Mouse (Mus musculus): ENCODE data around the gene Bmt2. TPM values are rescaled to one million over a fixed set of nuclear protein-coding genes. Genes with fewer than 3 reads are reported as not detected.

The Bmt2 gene
- total RNA-seq (2014; fragmentation: Nextera tagmentation) (21.3 and 28.3 TPM in 2 replicates), total RNA-seq (2017) (38.6 and 40.5 TPM in 2 replicates), polyA plus RNA-seq (2012) (2.0 and 2.5 TPM in 2 replicates)

DNA sequence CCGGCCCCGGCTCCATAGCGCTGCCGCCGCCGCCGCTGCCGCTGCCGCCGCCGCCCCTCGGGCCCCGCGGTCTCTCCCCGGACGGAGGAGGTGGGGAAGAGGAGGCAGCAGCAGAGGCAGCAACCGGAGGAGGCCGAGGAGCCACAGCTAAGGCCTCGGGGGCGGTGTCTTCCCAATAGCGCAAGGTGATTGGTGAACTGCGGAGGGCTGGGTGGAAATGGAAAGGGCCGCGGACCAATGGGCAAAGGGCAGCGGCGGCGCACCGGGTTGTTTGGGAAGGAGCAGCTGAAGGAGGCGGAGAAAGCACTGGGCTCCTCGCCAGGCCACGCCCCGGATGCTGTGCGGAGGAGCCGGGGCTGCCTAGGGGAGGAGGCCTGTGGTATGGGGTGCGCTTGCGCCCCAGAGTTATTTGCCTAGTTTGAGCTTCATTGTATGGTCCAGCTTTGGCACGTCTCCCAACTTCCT, at the start of gene Bmt2:
TSS of gene Bmt2 (minus strand) at position 149 of the 465 bp plus-strand sequence.
- ATAC-seq (ENCODE audit: extremely low read depth, insufficient number of reproducible peaks, low FRiP score, poor library complexity, severe bottlenecking) (peak; percentile 97), DNase-seq (ENCODE audit: low spot score) (peak; percentile 99)
- Histone ChIP-seq H3K4me3 (ENCODE audit: low read depth, low read length) (peak within 1 kb of the TSS; percentile 95), H3K4me1 (ENCODE audit: insufficient read depth, low read depth, low read length) (peaks cover 25% of the 10 kb centered on the region), H3K36me3 (replicated peaks) (peaks cover 11% of the 10 kb centered on the region), H3K27me3 (ENCODE audit: insufficient read depth, low read length) (0 out of 2 replicates have a peak, but pooled peaks cover 3% of the 10 kb centered on the region), H3K9me3 (replicated peaks) (no peaks in the 10 kb centered on the region)
- TF ChIP-seq GATA2 (IDR thresholded peaks at IDR 0.05; ENCODE audit: borderline replicate concordance, low read depth, low read length) (no peak), POLR2AphosphoS5 (IDR thresholded peaks at IDR 0.05; ENCODE audit: insufficient replicate concordance, low read depth, low read length) (no peak), TAL1 (conservative IDR thresholded peaks at IDR 0.05; ENCODE audit: low read depth, low read length) (no peak), CTCF (IDR thresholded peaks at IDR 0.05; ENCODE audit: low read depth, low read length) (no peak)

DNA sequence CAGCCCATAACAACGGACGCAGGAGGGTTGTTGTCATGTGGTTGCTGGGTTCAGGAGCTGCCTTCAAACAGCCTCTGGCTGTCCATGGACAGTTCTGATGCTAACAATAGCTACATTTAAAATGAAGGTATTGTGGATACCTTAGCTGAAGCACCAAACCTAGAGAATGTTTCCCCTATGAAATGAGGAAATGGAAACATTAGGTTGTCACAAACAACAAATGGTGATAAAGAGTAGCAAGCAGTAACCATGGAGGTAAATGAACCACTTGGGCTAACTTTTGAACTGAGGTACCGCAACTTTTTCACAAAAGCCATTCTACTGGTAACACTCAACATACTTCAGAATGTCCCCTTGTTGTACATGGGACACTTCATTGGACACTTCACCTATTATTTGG, 44.4 kb upstream of the Bmt2 start:
- Histone ChIP-seq H3K4me3 (ENCODE audit: low read depth, low read length) (no peak overlapping the region), H3K27me3 (ENCODE audit: insufficient read depth, low read length) (no peaks in the 10 kb centered on the region), H3K36me3 (replicated peaks) (no peaks in the 10 kb centered on the region), H3K4me1 (ENCODE audit: insufficient read depth, low read depth, low read length) (no peaks in the 10 kb centered on the region), H3K9me3 (replicated peaks) (no peaks in the 10 kb centered on the region)
- DNase-seq (ENCODE audit: low spot score) (no peak), ATAC-seq (ENCODE audit: extremely low read depth, insufficient number of reproducible peaks, low FRiP score, poor library complexity, severe bottlenecking) (no peak)
- no peak for TF ChIP-seq GATA1 (IDR thresholded peaks at IDR 0.05; ENCODE audit: borderline replicate concordance, low read length)
- no peak for TF ChIP-seq GATA2 (IDR thresholded peaks at IDR 0.05; ENCODE audit: borderline replicate concordance, low read depth, low read length)
- no peak for TF ChIP-seq POLR2AphosphoS5 (IDR thresholded peaks at IDR 0.05; ENCODE audit: insufficient replicate concordance, low read depth, low read length)
- TF ChIP-seq CTCF (IDR thresholded peaks at IDR 0.05; ENCODE audit: low read depth, low read length) = no peak
- no peak for TF ChIP-seq TAL1 (conservative IDR thresholded peaks at IDR 0.05; ENCODE audit: low read depth, low read length)

DNA sequence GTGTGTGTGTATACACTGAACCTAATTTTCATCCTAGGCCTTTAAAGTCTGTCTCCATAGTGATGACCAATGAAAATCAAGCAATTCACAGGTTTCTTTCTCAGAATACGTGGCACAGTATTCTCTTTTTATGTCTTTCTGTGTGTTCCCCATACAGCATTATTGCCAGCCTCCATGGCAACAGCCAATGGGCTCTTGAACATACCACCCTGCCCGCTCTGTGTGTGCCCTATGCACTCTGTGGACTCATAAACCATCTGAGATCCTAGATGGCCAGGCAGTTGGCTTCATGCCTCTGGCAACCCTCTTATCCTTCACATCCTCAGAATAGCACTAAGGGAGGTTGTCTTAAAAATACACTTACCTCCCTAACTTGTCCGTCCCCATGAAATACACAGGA, 37.1 kb upstream of the Bmt2 start:
- no peak for TF ChIP-seq GATA1 (IDR thresholded peaks at IDR 0.05; ENCODE audit: borderline replicate concordance, low read length)
- no peak for TF ChIP-seq GATA2 (IDR thresholded peaks at IDR 0.05; ENCODE audit: borderline replicate concordance, low read depth, low read length)
- no peak for TF ChIP-seq TAL1 (conservative IDR thresholded peaks at IDR 0.05; ENCODE audit: low read depth, low read length)
- no peak for TF ChIP-seq POLR2AphosphoS5 (IDR thresholded peaks at IDR 0.05; ENCODE audit: insufficient replicate concordance, low read depth, low read length)
- no peak for TF ChIP-seq CTCF (IDR thresholded peaks at IDR 0.05; ENCODE audit: low read depth, low read length)
- no peak for DNase-seq (ENCODE audit: low spot score)
- Histone ChIP-seq H3K9me3 (replicated peaks) (no peaks in the 10 kb centered on the region), H3K36me3 (replicated peaks) (no peaks in the 10 kb centered on the region), H3K4me3 (ENCODE audit: low read depth, low read length) (no peak overlapping the region), H3K4me1 (ENCODE audit: insufficient read depth, low read depth, low read length) (no peaks in the 10 kb centered on the region), H3K27me3 (ENCODE audit: insufficient read depth, low read length) (no peaks in the 10 kb centered on the region)
- ATAC-seq (ENCODE audit: extremely low read depth, insufficient number of reproducible peaks, low FRiP score, poor library complexity, severe bottlenecking) = no peak

GRCm38 (mm10) chr6:13696882-13697281, 19.1 kb upstream of the Bmt2 start:
- H3K36me3 ChIP-seq (replicated peaks) = no peaks in the 10 kb centered on the region
- ATAC-seq (ENCODE audit: extremely low read depth, insufficient number of reproducible peaks, low FRiP score, poor library complexity, severe bottlenecking) (no peak), DNase-seq (ENCODE audit: low spot score) (no peak)
- no peaks in the 10 kb centered on the region for H3K4me1 ChIP-seq (ENCODE audit: insufficient read depth, low read depth, low read length)
- H3K4me3 ChIP-seq (ENCODE audit: low read depth, low read length) = no peak overlapping the region
- no peaks in the 10 kb centered on the region for H3K27me3 ChIP-seq (ENCODE audit: insufficient read depth, low read length)
- H3K9me3 ChIP-seq (replicated peaks) = no peaks in the 10 kb centered on the region
- TF ChIP-seq GATA2 (IDR thresholded peaks at IDR 0.05; ENCODE audit: borderline replicate concordance, low read depth, low read length) = no peak
- no peak for TF ChIP-seq CTCF (IDR thresholded peaks at IDR 0.05; ENCODE audit: low read depth, low read length)
- TF ChIP-seq TAL1 (conservative IDR thresholded peaks at IDR 0.05; ENCODE audit: low read depth, low read length) = no peak
- no peak for TF ChIP-seq GATA1 (IDR thresholded peaks at IDR 0.05; ENCODE audit: borderline replicate concordance, low read length)
- no peak for TF ChIP-seq POLR2AphosphoS5 (IDR thresholded peaks at IDR 0.05; ENCODE audit: insufficient replicate concordance, low read depth, low read length)

DNA sequence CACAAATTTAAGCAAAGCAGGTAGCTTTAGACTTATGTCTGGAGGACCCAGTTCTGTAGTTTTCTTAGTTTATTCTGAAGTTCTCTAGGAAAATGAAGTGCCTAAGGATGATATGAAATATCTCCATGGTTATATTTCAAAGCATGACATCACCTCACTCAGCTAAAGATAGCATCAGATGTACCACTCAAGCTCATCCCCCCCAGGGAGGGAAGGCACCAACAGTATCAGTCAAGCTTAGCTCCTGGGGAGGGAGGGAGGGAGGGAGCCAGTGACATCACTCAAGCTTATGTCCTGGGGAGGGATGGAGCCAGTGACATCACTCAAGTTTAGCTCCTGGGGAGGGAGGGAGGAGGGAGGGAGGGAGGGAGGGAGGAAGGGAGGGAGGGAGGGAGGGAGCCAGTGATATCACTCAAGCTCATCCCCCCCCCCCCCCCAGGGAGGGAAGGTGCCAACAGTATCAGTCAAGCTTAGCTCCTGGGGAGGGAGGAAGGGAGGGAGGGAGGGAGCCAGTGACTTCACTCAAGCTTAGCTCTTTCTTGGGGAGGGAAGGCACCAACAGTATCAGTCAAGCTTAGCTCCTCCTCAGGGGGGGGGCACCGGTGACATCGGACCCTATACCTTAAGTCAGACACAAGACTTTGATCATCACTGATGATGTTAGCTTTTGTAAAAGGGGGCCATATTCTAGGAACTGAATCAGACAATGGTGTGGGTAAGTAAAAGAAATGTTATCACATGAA, 17.5 kb upstream of the Bmt2 start:
- TF ChIP-seq POLR2AphosphoS5 (IDR thresholded peaks at IDR 0.05; ENCODE audit: insufficient replicate concordance, low read depth, low read length) = no peak
- no peak for TF ChIP-seq CTCF (IDR thresholded peaks at IDR 0.05; ENCODE audit: low read depth, low read length)
- TF ChIP-seq GATA2 (IDR thresholded peaks at IDR 0.05; ENCODE audit: borderline replicate concordance, low read depth, low read length) = no peak
- no peak for TF ChIP-seq GATA1 (IDR thresholded peaks at IDR 0.05; ENCODE audit: borderline replicate concordance, low read length)
- DNase-seq (ENCODE audit: low spot score) = no peak
- Histone ChIP-seq H3K9me3 (replicated peaks) (no peaks in the 10 kb centered on the region), H3K4me3 (ENCODE audit: low read depth, low read length) (no peak overlapping the region), H3K36me3 (replicated peaks) (no peaks in the 10 kb centered on the region), H3K27me3 (ENCODE audit: insufficient read depth, low read length) (no peaks in the 10 kb centered on the region), H3K4me1 (ENCODE audit: insufficient read depth, low read depth, low read length) (no peaks in the 10 kb centered on the region)
- no peak for ATAC-seq (ENCODE audit: extremely low read depth, insufficient number of reproducible peaks, low FRiP score, poor library complexity, severe bottlenecking)

DNA sequence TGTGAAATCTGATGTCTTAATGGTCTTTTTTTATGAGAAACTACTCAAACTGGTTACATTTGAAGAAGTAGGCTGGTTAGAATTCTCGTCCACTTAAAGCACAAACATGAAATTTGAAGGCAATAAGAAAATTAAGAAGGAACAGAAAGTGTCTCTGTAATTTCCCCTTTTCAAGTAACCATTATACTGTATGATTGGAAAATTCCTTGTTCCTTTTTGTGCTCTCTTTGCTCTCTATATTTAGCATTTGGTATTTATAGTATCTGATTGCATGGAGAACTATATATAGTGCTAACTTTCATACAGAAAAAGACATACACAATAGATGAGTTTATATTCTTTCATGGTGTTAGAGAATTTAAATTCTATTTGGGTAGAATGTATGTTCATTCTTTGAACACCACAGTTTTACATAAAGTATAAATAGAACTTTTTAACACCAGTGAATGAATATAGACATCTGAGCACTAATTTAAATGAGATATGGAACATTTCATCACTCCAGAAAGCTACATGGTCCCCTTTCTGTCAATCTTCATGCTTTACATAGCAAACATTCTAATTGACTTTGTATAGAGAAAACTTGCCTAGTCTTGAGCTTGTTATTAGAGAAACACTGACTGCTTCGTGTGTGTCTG, 14.0 kb upstream of the Bmt2 start:
- ATAC-seq (ENCODE audit: extremely low read depth, insufficient number of reproducible peaks, low FRiP score, poor library complexity, severe bottlenecking) = no peak
- no peak for DNase-seq (ENCODE audit: low spot score)
- Histone ChIP-seq H3K4me1 (ENCODE audit: insufficient read depth, low read depth, low read length) (no peaks in the 10 kb centered on the region), H3K27me3 (ENCODE audit: insufficient read depth, low read length) (0 out of 2 replicates have a peak, but pooled peaks cover 3% of the 10 kb centered on the region), H3K9me3 (replicated peaks) (no peaks in the 10 kb centered on the region), H3K36me3 (replicated peaks) (no peaks in the 10 kb centered on the region), H3K4me3 (ENCODE audit: low read depth, low read length) (no peak overlapping the region)
- TF ChIP-seq GATA1 (IDR thresholded peaks at IDR 0.05; ENCODE audit: borderline replicate concordance, low read length) (no peak), CTCF (IDR thresholded peaks at IDR 0.05; ENCODE audit: low read depth, low read length) (no peak)
